Mouse (Mus musculus) layer of hippocampus, postnatal 10 days (tissue): Measurements from ENCODE around the gene Tmem56. TPM values are rescaled to one million over a fixed set of nuclear protein-coding genes. Genes with fewer than 3 reads are reported as not detected.

Experiments
- DNase-seq, 2 experiments: peaks; one replicate each; pipeline ENCODE4 v3.0.0; 2021; ENCODE audit warnings: low spot score in 2 of 2
- total RNA-seq, 2 experiments: library from RNA; stranded (reverse); gene quantifications; 2 replicates each; pipeline ENCODE4 v1.2.3; 2021

The Tmem56 gene
- total RNA-seq, 2 experiments from 2014 or later = 23.5 to 24.7 TPM

DNA sequence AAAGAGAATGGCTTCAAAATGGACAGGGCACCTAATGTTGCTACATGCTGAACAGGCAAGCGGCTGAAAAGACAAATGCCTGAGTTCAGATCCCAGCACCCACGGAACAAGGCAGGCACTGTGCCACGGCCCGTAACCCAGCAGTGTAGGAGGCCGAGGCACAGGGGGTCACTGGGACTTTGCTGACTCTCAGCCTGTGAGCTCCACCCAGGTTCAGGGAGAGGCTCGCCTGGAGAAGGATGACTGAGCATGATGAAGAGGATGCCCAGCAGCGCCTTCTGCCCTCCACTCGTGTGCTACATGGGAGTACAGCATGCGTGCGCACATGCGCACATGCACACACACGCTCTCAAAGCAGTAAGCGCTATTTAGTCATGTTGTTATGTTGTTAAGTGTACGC lies 3.2 kb downstream of the Tmem56 start:
- no peak for DNase-seq

DNA sequence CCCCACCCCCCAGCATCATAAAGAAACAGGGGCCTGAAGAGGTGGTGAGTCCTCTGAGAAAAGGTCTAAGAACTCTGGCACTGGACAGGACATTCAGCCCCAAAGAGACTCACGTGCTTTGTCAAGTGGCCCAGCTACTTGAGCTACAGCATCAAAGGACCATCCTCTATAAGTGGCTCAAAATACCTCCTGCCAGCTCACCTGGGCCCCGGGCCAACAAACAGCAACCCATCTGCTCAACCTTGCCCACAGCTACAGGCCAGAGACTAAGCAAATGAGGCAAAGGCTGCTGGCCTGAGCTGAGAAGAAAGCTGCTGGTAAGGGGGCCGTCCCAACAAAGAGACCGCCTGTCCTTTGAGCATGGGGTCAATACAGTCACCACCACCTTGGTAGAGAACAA lies 5.3 kb downstream of the Tmem56 start:
- DNase-seq = no peak

DNA sequence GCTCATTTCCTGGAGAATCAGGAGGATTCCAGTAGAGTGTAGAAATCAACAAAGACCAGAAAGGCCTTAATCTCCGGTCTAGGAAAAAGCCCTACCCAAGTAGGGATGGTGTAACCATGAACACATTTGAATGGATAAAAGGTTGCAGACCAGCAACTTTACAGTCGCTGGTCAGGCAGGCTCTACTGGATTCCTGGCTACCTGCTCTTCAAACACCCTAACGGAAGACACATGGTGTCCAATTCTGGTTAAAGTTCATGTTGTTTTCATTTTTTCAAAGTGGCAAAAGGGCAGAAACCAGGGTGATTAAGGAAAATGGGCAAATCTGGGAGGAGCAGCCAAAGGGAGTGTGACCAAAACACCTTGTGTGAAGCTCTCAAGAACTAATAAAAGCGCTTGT lies 5.9 kb downstream of the Tmem56 start:
- DNase-seq = no peak

DNA sequence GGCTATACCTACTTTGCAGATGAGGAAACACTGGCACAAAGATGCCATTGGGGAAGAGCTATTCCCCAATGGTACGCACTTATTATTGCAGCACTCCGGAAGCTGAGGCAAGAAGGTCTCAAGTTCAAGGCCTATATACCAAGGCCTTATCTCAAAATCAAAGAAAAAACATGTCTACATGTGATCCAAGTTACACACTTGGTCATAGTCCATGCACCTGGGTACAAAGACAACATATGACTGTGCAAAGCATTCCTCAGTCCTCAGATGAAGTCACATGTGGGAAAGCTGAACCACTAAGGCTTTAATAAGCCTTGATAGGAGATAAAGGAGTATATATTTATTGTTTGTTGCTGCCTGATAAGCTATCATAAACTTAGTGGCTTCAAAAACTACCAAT lies 8.9 kb downstream of the Tmem56 start:
- no peak for DNase-seq

DNA sequence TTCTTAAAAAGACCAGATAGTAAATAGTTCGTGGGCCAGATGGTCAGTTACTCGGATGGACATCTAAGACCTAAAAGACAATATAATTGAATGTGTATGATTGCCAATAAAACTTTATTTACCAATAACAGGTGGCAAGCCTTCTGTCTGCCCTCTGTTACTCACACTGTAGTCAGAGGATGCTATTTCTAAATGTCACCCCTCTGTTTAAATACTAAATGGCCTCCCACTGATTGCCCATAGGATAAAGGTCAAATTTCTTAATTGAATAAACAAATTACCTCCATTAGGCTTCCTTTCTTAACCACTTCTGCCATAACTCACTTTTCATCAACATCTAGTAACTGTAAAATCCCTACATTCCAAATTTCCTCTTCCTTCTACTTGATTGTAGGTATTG lies 10.3 kb downstream of the Tmem56 start:
- no peak for DNase-seq

DNA sequence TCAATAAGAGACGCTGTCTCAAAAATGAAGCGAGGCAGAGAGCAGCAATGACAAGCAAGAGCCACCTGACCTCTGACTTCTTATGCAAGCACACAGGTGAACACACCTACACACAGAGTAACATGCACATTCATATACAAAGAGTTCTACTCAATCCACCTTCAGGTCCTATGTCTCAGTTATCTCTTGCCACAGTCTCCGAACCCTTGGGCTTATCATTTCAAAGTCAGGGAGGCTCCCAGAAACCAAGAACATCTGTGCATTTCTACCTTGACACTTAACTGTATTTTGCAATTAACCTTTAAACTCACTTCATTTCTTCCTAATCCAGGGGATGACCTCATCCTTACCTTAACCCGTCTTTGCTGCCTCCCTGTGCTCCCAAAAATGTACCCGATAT lies 15.6 kb downstream of the Tmem56 start:
- no peak for DNase-seq

DNA sequence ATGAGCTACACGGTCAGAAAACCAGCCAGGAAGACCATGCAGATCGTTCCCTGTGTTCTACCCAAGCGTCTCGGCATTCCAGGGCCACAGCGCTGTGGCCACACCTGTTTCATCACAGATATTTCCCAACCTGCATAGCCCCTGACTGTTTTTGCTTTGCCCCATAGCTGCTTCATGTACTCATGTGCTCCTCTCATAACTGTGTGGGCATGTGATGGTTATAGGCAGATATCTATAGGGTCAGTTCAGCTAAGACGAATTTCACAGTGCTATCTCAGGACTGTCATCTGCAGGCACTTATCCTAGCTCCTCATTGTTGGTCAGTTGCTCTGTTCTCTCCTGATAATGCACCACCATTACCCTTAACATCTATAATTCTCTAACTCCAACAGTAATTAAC lies 18.7 kb downstream of the Tmem56 start:
- DNase-seq = no peak

DNA sequence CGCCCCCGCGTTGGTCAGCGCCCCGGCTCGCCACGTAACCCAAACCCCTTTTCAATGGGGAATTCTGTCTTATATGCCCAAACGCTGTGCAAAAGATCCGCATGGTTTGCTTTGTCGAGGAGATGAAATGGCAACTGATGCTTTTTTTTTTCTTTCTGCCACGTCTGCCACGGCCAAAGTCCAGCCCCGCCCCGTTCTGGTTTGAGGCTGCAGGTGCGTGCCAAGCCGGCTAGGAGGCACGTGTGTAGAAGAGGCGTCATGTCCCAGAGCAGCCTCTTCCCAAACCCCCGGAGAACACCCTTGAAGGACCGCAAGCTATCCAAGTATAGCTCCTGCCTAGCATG lies 19.7 kb downstream of the Tmem56 start:
- DNase-seq = peak in 1 of 2 experiments; percentile 51

DNA sequence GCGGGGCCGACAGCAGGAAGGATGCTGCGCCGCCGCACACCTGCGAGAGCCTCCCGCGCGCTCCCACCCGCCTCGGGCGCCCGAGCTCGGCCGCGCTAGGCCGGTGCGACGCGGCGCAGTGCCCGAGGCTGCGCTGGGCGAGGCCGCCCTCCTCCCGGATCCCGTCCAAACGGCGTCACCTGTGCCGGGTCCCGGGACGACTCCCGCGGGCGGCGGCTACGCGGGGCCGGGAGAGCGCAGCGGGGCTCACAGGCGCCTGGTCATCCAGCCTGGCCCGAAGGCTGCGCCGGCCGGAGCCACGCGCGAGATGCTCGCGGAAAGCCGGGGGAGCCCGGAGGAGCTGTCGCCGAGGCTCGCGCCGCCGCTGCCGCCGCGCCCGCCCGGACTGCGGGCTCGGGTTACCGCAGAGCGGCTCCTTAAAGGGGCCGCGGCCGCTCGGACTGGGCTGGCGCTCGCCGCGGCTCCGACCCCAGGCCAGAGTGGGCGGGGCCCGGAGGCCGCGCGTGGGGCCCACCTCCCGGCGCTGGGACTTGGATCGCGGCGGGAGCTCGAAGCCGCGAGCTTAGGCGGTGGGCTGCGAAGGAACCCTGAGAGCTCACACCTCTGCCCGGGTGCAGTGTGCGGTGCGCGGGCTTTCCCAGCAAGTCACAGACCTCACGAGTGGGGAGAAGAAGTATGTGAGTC lies 20.2 kb downstream of the Tmem56 start:
- DNase-seq = peak; percentile 55 to 69

DNA sequence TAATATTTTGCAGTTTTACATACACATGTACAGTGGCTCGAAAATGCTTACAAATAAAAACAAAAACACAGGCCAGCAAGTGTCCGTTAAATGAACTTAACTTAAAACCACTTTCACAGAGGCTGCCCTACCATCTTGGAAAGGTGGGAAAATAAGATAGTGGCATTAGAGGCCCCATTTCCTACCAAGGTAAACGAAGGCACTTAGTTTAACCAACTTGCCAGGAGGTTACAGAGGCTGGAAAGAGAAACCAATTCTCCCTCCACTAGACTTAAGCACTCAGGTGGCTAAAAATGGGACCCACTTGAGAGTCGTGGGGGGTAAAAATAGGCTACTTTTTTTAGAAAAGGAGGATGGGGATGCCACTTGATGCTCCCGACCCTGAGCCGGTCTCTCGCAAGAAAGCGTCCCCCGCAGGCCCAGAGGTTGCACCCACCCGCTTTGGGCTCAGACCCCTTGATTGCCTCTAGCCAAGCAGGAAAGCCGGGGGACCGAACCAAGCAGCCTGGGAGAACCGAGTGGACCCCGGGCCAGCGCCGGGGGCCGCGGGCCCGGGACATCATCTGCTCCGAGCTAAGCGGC lies 20.9 kb downstream of the Tmem56 start:
- no peak for DNase-seq

DNA sequence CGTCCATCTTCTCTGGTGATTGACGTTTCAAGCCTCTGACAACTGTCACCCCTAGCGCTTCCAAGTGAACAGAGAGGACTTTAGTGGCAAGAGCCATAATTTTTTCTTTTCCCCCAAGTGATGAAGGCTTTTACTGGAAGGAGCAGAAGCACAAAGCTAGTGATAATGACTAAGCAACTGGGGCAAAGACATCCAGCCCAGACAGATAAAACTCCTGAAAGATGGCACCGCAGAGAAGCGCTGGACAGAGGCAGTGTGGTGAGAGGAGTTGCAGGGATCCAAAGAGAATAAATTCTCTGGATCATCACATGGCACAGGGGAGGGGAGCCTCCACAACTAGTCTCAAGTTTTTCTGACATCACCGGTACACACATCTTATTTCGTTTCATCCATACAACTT lies 21.6 kb downstream of the Tmem56 start:
- no peak for DNase-seq

DNA sequence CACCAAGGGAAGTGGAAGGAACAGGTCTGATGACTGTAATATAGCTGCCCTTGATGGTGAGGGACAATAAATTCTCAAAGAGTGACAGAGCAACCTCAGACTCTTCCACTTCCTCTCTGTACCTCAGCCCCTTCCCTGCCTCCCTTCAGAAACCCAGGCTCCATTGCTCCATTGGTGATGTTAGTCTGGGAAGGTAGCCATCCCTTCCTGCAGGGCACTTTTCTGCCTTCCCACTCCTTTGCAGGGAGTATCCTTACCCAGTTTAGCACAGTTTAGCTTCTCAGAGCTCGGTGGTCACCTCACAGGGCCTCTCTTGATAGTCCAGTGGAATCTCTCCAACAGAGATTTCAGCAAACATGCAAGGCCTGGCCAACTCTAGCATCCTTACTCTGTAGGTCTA lies 22.1 kb downstream of the Tmem56 start:
- no peak for DNase-seq

DNA sequence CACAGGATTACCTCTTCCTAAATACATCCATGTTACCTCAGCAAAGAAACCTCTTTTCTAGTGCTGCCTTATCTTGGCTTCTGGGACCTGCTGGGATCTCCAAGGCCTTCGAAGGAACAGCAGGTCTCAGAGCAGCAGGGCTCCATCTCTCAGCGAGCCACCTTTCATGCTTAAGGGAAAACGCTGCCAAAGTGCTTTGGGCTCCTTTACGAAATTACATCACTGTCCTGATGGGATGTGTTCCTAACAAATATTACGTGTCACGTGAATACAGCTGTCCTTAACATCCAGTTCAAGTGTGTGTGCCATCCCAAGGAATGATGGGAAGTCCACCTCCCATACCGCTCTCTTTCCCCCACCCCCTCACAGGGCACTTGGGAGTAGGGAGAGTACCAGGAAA lies 22.9 kb downstream of the Tmem56 start:
- no peak for DNase-seq

DNA sequence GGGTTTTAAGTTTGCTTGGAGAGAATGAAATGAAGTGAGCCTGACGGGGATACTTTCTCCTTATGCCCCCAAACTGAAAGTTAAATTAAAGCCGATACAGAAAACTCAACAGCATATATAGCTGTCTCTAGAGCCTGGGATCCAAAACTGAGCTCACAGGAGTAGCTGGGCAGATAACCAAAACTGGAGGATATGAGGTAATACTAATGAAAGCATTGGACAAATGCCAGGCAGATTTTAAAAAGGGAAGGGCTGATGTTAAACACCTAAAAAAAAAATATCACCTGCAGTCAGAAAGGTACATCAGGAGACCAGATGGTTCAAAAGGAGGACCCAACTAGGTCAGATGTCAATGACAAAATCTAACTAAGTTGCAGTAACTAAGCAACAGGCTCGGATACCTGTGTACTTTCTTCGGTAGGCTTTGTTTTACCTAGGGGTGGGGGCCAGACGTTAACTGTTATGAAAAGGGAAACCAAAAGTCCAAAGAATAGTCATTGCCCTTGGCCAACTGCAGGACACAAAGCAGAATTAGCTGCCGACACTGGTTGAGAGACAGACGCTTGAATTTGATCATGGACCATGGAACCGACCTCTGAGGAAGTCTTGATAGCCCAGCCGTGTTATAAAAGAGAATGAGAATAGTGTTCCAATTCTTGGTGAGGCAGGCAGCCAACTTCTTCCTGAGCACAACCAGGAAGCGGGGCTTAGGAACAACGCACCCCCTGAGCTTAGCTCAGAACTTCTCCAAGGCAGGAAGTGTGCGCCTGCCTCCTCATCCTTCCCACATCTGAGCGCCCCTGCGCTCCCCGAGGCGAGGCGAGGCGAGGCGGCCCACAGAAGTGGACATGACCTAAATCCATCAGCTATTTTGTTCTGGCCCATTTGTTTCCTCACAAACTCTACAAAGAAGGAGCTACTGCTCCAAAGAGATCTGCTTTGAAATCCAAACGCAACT lies 24.1 kb downstream of the Tmem56 start:
- no peak for DNase-seq

DNA sequence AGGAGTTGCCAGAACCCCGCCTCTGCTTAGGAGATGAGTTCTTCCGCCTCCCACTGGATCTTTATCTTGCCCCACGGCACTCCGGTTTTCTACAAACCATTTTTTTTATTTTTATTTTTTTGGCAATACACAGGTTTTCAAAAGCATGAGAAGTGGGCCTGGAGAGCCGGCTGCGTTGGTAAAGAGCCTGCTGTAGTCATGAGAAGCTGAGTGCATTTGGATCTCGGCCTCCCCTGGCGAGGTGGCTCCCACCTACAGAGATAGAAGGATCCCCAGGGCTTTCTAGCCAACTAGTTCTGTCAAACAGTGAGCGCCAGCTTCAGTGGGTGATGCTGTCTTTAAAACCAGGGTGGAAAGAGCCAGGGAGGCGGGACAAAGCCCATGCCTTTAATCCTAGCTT lies 25.5 kb downstream of the Tmem56 start:
- no peak for DNase-seq

DNA sequence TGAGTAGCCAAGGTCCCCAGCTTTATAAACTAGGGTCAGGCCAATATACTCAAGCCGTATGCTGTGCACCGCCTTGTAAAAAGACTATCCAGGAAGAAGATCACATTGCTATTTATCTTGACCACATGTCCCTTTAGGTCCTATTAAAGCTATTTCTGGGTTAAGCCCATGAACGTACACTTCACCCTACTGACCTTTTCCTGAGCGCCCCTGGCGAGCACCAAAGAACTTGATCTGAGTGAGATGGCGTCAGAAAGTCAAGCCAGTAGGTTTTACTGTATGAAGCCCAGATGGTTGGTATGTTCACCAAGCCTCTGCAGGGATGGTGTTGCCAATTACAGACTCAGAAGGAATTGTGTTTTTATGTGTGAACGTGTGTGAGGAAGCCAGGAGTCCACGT lies 26.8 kb downstream of the Tmem56 start:
- no peak for DNase-seq

DNA sequence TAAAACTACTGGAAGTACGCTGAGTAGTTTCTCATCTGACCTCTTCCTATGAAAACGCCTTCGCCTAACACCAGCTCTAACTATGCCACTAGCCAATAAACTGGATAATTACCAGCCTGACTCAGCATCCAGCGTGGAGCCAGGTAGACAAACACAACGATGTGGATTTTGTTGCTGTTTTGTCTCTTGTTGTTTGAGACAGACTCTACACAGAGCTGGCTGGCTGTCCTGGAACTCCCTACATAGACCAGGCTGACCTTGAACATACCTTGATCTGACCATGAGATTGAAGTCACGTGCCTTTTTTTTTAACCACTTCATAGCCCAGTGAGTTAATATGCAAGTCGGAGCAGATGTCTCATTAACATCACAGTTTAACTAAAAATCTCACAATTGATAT lies 27.4 kb downstream of the Tmem56 start:
- no peak for DNase-seq

DNA sequence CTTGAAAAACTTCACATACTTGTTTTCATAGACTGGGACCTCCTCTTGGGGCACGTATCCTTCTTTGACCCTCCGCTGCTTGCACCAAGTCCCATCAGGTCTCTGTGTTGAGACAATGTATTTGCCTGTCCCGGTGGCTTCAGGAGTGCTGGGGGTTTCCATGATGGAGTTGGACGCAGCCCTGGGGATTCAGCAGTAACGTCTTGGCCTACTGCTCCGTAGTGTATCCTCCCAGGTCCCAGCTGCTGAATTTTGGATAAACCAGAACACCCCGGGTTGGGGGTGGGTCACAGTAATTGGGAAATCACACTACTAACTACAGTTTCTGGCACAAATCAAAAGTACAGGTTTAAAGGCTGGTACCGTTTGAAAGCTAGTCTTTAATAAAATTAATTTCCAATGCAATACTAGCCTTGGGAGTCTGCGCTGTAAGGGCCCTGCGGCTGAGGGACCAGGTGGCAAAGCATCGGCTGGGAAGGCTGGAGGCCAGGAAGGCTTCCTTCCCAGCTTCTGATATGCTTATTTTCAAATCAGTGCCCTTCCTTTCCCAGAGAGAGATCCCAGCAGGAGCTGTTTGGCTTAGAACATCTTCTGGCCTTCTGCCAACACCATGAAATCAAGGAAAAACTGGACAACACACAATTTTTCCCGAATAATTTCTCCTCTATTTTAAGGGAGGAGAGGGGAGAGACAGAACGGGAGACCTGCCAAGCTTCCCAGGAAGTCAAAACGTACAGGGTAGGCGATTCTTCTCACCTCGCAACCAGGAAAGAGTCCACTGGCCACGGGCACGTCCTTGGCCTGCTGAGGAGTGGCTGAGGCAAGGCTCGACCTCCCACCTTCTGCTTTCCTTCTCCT lies 32.1 kb downstream of the Tmem56 start:
- no peak for DNase-seq

DNA sequence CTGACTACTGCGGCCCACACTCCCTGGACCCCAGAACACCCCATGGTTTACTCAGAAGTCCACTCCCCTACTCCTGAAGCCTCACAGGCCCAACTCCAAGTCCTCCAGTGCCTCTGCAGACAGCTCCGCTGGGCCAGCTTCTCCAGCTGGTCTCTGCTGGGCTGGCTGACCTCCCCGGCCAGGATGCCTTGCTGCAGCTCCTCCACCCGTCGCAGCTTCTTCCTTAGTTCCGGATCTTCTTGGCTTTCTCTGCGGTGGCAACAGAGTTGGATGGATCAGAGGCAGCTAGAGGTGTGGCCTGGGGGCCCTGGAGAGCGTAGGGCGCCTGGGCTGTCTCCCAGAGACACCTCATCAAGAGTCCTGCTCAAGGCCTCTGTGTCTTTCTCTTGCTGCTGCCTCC lies 32.9 kb downstream of the Tmem56 start:
- no peak for DNase-seq

DNA sequence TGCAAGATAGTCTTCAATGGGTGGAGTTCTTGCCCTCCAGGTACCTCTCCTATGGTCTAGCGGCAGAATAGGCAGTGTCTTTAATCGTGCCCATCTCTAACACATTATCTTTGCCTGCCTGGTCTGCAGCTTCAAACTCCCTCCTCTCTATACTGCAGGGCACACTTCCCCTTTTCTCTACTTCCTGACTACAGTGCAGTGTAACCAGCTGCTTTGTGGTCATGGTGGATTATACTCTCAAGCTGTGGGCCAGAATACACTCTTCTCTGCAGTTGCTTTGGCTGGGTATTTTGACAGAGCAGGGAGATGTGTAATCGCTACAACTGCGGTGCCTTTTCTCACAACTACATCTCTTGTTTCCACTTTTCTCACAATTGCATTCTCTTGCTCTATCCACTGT lies 40.0 kb downstream of the Tmem56 start:
- DNase-seq = no peak

DNA sequence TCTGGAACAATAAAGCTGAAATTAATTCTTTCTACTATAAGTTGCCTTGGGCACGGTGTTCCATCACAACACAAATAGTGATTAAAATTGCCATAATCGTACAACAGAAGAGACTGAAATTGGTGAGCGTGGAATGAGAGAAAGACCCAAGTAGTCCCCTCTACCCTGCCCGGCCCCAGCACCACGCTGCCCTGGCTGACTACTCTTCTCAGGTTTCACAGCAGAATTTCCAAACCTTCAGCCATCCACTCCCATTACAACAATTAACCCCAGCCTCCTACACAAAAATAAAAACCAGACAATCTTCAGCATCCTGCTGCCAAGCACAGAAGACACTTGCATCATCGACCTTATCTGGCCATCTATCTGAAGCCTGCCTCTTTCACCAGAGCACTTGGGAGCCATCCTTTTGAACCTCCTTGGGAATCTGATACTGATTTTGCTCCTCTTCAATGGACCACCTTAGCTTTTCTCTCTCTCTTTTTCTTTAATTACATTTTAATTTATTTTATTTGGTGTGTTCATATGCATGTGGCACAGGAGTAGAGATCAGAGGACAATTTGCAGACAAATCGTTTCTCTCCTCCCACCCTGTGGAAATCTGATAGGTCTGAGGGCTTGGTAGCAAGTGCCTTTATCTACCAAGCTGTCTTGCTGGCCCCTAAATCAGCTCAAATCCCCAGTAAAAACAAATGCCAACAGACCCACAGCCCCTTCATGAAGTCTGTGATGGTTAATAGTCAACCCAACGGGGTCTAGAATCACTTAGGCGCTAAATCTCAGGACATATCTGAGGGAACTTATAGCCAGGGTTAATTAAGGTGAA lies 40.6 kb downstream of the Tmem56 start:
- DNase-seq = no peak
